Mouse (Mus musculus): Measurements from ENCODE around the gene Pvalb.

GRCm38 (mm10) chr15:78189636-78190035, 16.6 kb downstream of the Pvalb start:
- TF ChIP-seq CTCF (IDR thresholded peaks at IDR 0.05; ENCODE audit: low read depth), result no peak
- TF ChIP-seq EP300 (IDR thresholded peaks at IDR 0.05; ENCODE audit: low read depth), result no peak
